Mouse (Mus musculus): ENCODE measurements at regions not wholly inside any gene's neighbourhood (a gene's known extent, or its start where the extent isn't known, plus 50 kb on each side); places are given as distances from the start of the nearest gene placed in this dataset.
"Not testable (repeated sequence)": the region's sequence is repeated elsewhere in the genome, so short reads cannot be mapped to it uniquely, and the experiment has no call there.

GRCm38 (mm10) chr4:7853121-7853782 is 385.6 kb downstream of the Car8 start:
- WGBS, result 54% methylated on average over 1 of the region's 1 CpGs
- no peak overlapping the region for H3K4me2 ChIP-seq (ENCODE audit: low read length)
- no peak overlapping the region; the same call in 1 of the 2 replicates for H3K27ac ChIP-seq (ENCODE audit: low read length)
- peak; percentile 39; the same call in 1 of the 2 replicates for ATAC-seq
- no peaks in the 10 kb centered on the region for H3K9me3 ChIP-seq (ENCODE audit: control insufficient read depth, low read length)
- H3K9ac ChIP-seq (replicated peaks; ENCODE audit: low read depth, low read length), result no peak overlapping the region
- H3K27me3 ChIP-seq (replicated peaks; ENCODE audit: control insufficient read depth, insufficient read depth, low read length), result no peaks in the 10 kb centered on the region
- H3K4me3 ChIP-seq (replicated peaks; ENCODE audit: low read length), result no peak overlapping the region
- H3K4me1 ChIP-seq (replicated peaks; ENCODE audit: control insufficient read depth, insufficient read depth, low read length), result peaks cover 5% of the 10 kb centered on the region; the same call in 1 of the 2 replicates
- no peaks in the 10 kb centered on the region for H3K36me3 ChIP-seq (ENCODE audit: control insufficient read depth, insufficient read depth)

GRCm38 (mm10) chr4:7852006-7852615 is 386.7 kb downstream of the Car8 start:
- WGBS, result 67% methylated on average over 4 of the region's 4 CpGs
- H3K27me3 ChIP-seq (replicated peaks; ENCODE audit: control insufficient read depth, insufficient read depth, low read length), result no peaks in the 10 kb centered on the region
- H3K4me1 ChIP-seq (replicated peaks; ENCODE audit: control insufficient read depth, insufficient read depth, low read length), result peaks cover 5% of the 10 kb centered on the region; the same call in 1 of the 2 replicates
- no peak overlapping the region for H3K4me3 ChIP-seq (replicated peaks; ENCODE audit: low read length)
- ATAC-seq, result peak; percentile 78
- H3K9me3 ChIP-seq (ENCODE audit: control insufficient read depth, low read length), result no peaks in the 10 kb centered on the region
- H3K9ac ChIP-seq (replicated peaks; ENCODE audit: low read depth, low read length), result no peak overlapping the region
- H3K4me2 ChIP-seq (ENCODE audit: low read length), result no peak overlapping the region
- H3K36me3 ChIP-seq (ENCODE audit: control insufficient read depth, insufficient read depth), result no peaks in the 10 kb centered on the region
- H3K27ac ChIP-seq (ENCODE audit: low read length), result no peak overlapping the region

- no peaks in the 10 kb centered on the region for H3K36me3 ChIP-seq (ENCODE audit: control insufficient read depth, insufficient read depth)
- H3K4me2 ChIP-seq (ENCODE audit: low read length), result no peak overlapping the region
- H3K4me3 ChIP-seq (replicated peaks; ENCODE audit: low read length), result no peak overlapping the region
- no peaks in the 10 kb centered on the region for H3K4me1 ChIP-seq (replicated peaks; ENCODE audit: control insufficient read depth, insufficient read depth, low read length)
- no peaks in the 10 kb centered on the region for H3K9me3 ChIP-seq (ENCODE audit: control insufficient read depth, low read length)
- ATAC-seq, result no peak
- no peak overlapping the region for H3K27ac ChIP-seq (ENCODE audit: low read length)
- no peaks in the 10 kb centered on the region for H3K27me3 ChIP-seq (replicated peaks; ENCODE audit: control insufficient read depth, insufficient read depth, low read length)
- no peak overlapping the region for H3K9ac ChIP-seq (replicated peaks; ENCODE audit: low read depth, low read length)
- 78% methylated on average over 5 of the region's 5 CpGs for whole genome bisulfite sequencing
Measured at GRCm38 (mm10) chr4:7847411-7847810, 391.4 kb downstream of the Car8 start.

GRCm38 (mm10) chr4:7829126-7829525 is 409.7 kb downstream of the Car8 start:
- no peak overlapping the region for H3K27ac ChIP-seq (ENCODE audit: low read length)
- no peak overlapping the region for H3K4me2 ChIP-seq (ENCODE audit: low read length)
- no peak overlapping the region for H3K4me3 ChIP-seq (replicated peaks; ENCODE audit: low read length)
- WGBS, result 49% methylated on average over 1 of the region's 1 CpGs
- H3K27me3 ChIP-seq (replicated peaks; ENCODE audit: control insufficient read depth, insufficient read depth, low read length), result no peaks in the 10 kb centered on the region
- H3K9ac ChIP-seq (replicated peaks; ENCODE audit: low read depth, low read length), result no peak overlapping the region
- ATAC-seq, result no peak
- no peaks in the 10 kb centered on the region for H3K4me1 ChIP-seq (replicated peaks; ENCODE audit: control insufficient read depth, insufficient read depth, low read length)
- H3K36me3 ChIP-seq (ENCODE audit: control insufficient read depth, insufficient read depth), result no peaks in the 10 kb centered on the region
- no peaks in the 10 kb centered on the region for H3K9me3 ChIP-seq (ENCODE audit: control insufficient read depth, low read length)

- H3K4me1 ChIP-seq (replicated peaks; ENCODE audit: control insufficient read depth, insufficient read depth, low read length), result no peaks in the 10 kb centered on the region
- no peaks in the 10 kb centered on the region for H3K36me3 ChIP-seq (ENCODE audit: control insufficient read depth, insufficient read depth)
- ATAC-seq, result no peak
- no peak overlapping the region for H3K27ac ChIP-seq (ENCODE audit: low read length)
- H3K4me3 ChIP-seq (replicated peaks; ENCODE audit: low read length), result no peak overlapping the region
- H3K9me3 ChIP-seq (ENCODE audit: control insufficient read depth, low read length), result no peaks in the 10 kb centered on the region
- H3K4me2 ChIP-seq (ENCODE audit: low read length), result no peak overlapping the region
- H3K9ac ChIP-seq (replicated peaks; ENCODE audit: low read depth, low read length), result no peak overlapping the region
- no peaks in the 10 kb centered on the region for H3K27me3 ChIP-seq (replicated peaks; ENCODE audit: control insufficient read depth, insufficient read depth, low read length)
Measured at GRCm38 (mm10) chr4:7819847-7820246, 419.0 kb downstream of the Car8 start.

- WGBS, result 89% methylated on average over 1 of the region's 1 CpGs
- not testable (repeated sequence) for H3K9ac ChIP-seq (replicated peaks; ENCODE audit: low read depth, low read length); ATAC-seq; H3K4me3 ChIP-seq (replicated peaks; ENCODE audit: low read length); H3K4me2 ChIP-seq (ENCODE audit: low read length); H3K27me3 ChIP-seq (replicated peaks; ENCODE audit: control insufficient read depth, insufficient read depth, low read length); H3K9me3 ChIP-seq (ENCODE audit: control insufficient read depth, low read length); H3K27ac ChIP-seq (ENCODE audit: low read length); H3K36me3 ChIP-seq (ENCODE audit: control insufficient read depth, insufficient read depth); H3K4me1 ChIP-seq (replicated peaks; ENCODE audit: control insufficient read depth, insufficient read depth, low read length)
Measured at GRCm38 (mm10) chr4:7777761-7778160, 461.1 kb downstream of the Car8 start.

GRCm38 (mm10) chr4:7755473-7755872 is 483.4 kb downstream of the Car8 start:
- Histone ChIP-seq H3K4me3 (replicated peaks; ENCODE audit: low read length) (no peak overlapping the region), H3K27me3 (replicated peaks; ENCODE audit: control insufficient read depth, insufficient read depth, low read length) (no peaks in the 10 kb centered on the region), H3K4me1 (replicated peaks; ENCODE audit: control insufficient read depth, insufficient read depth, low read length) (no peaks in the 10 kb centered on the region), H3K9me3 (ENCODE audit: control insufficient read depth, low read length) (no peaks in the 10 kb centered on the region), H3K36me3 (ENCODE audit: control insufficient read depth, insufficient read depth) (no peaks in the 10 kb centered on the region), H3K27ac (ENCODE audit: low read length) (no peak overlapping the region), H3K9ac (replicated peaks; ENCODE audit: low read depth, low read length) (no peak overlapping the region), H3K4me2 (ENCODE audit: low read length) (no peak overlapping the region)
- no peak for ATAC-seq

- WGBS, result 89% methylated on average over 4 of the region's 4 CpGs
- no peak overlapping the region for H3K9ac ChIP-seq (replicated peaks; ENCODE audit: low read depth, low read length)
- no peaks in the 10 kb centered on the region for H3K27me3 ChIP-seq (replicated peaks; ENCODE audit: control insufficient read depth, insufficient read depth, low read length)
- H3K4me1 ChIP-seq (replicated peaks; ENCODE audit: control insufficient read depth, insufficient read depth, low read length), result no peaks in the 10 kb centered on the region
- no peak overlapping the region for H3K4me3 ChIP-seq (replicated peaks; ENCODE audit: low read length)
- H3K36me3 ChIP-seq (ENCODE audit: control insufficient read depth, insufficient read depth), result no peaks in the 10 kb centered on the region
- no peak overlapping the region for H3K27ac ChIP-seq (ENCODE audit: low read length)
- no peak overlapping the region for H3K4me2 ChIP-seq (ENCODE audit: low read length)
- ATAC-seq, result no peak
- no peaks in the 10 kb centered on the region for H3K9me3 ChIP-seq (ENCODE audit: control insufficient read depth, low read length)
Measured at GRCm38 (mm10) chr4:7753931-7754330, 484.9 kb downstream of the Car8 start.

- ATAC-seq, result no peak
- no peak overlapping the region for H3K9ac ChIP-seq (replicated peaks; ENCODE audit: low read depth, low read length)
- H3K4me1 ChIP-seq (replicated peaks; ENCODE audit: control insufficient read depth, insufficient read depth, low read length), result no peaks in the 10 kb centered on the region
- H3K27me3 ChIP-seq (replicated peaks; ENCODE audit: control insufficient read depth, insufficient read depth, low read length), result no peaks in the 10 kb centered on the region
- H3K27ac ChIP-seq (ENCODE audit: low read length), result no peak overlapping the region
- no peak overlapping the region for H3K4me2 ChIP-seq (ENCODE audit: low read length)
- H3K9me3 ChIP-seq (ENCODE audit: control insufficient read depth, low read length), result no peaks in the 10 kb centered on the region
- H3K36me3 ChIP-seq (ENCODE audit: control insufficient read depth, insufficient read depth), result no peaks in the 10 kb centered on the region
- WGBS, result 80% methylated on average over 1 of the region's 1 CpGs
- no peak overlapping the region for H3K4me3 ChIP-seq (replicated peaks; ENCODE audit: low read length)
Measured at GRCm38 (mm10) chr4:7751208-7751607, 487.6 kb downstream of the Car8 start.

- Histone ChIP-seq H3K4me3 (replicated peaks; ENCODE audit: low read length) (no peak overlapping the region), H3K27me3 (replicated peaks; ENCODE audit: control insufficient read depth, insufficient read depth, low read length) (no peaks in the 10 kb centered on the region), H3K36me3 (ENCODE audit: control insufficient read depth, insufficient read depth) (no peaks in the 10 kb centered on the region), H3K9ac (replicated peaks; ENCODE audit: low read depth, low read length) (no peak overlapping the region), H3K4me1 (replicated peaks; ENCODE audit: control insufficient read depth, insufficient read depth, low read length) (no peaks in the 10 kb centered on the region), H3K9me3 (ENCODE audit: control insufficient read depth, low read length) (no peaks in the 10 kb centered on the region), H3K4me2 (ENCODE audit: low read length) (no peak overlapping the region), H3K27ac (ENCODE audit: low read length) (no peak overlapping the region)
- no peak for ATAC-seq
Measured at GRCm38 (mm10) chr4:7722893-7723292, 515.9 kb downstream of the Car8 start.
